Mouse (Mus musculus) hindbrain, embryonic 12.5 days (tissue): ENCODE results near the gene Gm20662. TPM values are rescaled to one million over a fixed set of nuclear protein-coding genes. Genes with fewer than 3 reads are reported as not detected.

ENCODE experiments used
- ATAC-seq: fragments of 200-750 bp; cut with Nextera tagmentation; 2 replicates; pipeline ENCODE4 v1.8.0; 2017; ENCODE audit warnings: moderate TSS enrichment; ENCODE audit not compliant: low FRiP score
- H3K27ac ChIP-seq: fragments of 300-500 bp; sonication (generic); 2 replicates; pipeline ENCODE4 v1.5.1; 2016; ENCODE audit warnings: mild to moderate bottlenecking
- H3K27me3 ChIP-seq: fragments of 300-500 bp; sonication (generic); 2 replicates; pipeline ENCODE4 v1.6.1; 2016; ENCODE audit warnings: mild to moderate bottlenecking
- H3K36me3 ChIP-seq: fragments of 300-500 bp; sonication (generic); 2 replicates; pipeline ENCODE4 v1.6.1; 2016; ENCODE audit warnings: mild to moderate bottlenecking
- H3K4me1 ChIP-seq: fragments of 300-500 bp; sonication (generic); 2 replicates; pipeline ENCODE4 v1.6.1; 2016
- H3K4me2 ChIP-seq: fragments of 300-500 bp; sonication (generic); replicated peaks from 2 replicates; pipeline ENCODE4 v1.6.1; 2016; ENCODE audit warnings: mild to moderate bottlenecking
- H3K4me3 ChIP-seq: fragments of 300-500 bp; sonication (generic); 2 replicates; pipeline ENCODE4 v1.5.1; 2016; ENCODE audit warnings: mild to moderate bottlenecking
- H3K9ac ChIP-seq: fragments of 300-500 bp; sonication (generic); 2 replicates; pipeline ENCODE4 v1.6.1; 2016; ENCODE audit warnings: mild to moderate bottlenecking, moderate library complexity
- H3K9me3 ChIP-seq: fragments of 300-500 bp; sonication (generic); replicated peaks from 2 replicates; pipeline ENCODE4 v1.6.1; 2016; ENCODE audit warnings: mild to moderate bottlenecking
- WGBS: fragments of 180-500 bp; shearing (Covaris S2); methylation state at CpG from one replicate; pipeline ENCODE4 v1.1.7; 2016; 5-methylcytosine and 5-hydroxymethylcytosine counted together
- polyA plus RNA-seq: library from polyadenylated mRNA; unstranded; fragments of >200 nt; fragmentation: Nextera tagmentation; extraction: Ambion mirVana; gene quantifications from 2 replicates; pipeline ENCODE4 v1.2.1, GENCODE M21; 2016

Gene Gm20662
- 0.13 TPM in 1 of 2 replicates, not detected in the other for polyA plus RNA-seq

DNA sequence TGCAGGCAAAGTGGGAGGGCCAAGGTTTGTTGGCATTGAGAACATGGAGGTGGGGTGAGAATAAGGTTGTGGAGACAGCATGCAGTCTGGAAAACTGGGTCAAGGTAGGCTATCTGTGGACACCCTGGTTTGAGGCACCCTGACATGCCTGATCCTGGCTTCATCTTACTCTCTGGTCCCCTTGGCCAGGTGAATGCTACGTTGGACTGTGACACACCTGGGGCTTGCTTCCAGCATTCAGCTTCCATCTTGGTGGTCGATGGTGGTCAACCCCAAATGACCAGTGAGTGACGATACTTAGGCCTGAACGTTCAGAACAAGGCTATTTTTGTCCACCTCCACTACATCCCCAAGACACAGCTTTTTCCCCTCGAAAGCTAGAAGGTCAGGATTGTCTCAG, at the start of gene Gm20662:
Gene Gm20662 (plus strand): TSS at position 301 of the 400 bp plus-strand sequence.
- Histone ChIP-seq H3K4me1 (no peaks in the 10 kb centered on the region), H3K9me3 (no peaks in the 10 kb centered on the region), H3K9ac (no peak within 1 kb of the TSS), H3K27me3 (no peaks in the 10 kb centered on the region), H3K27ac (no peak within 1 kb of the TSS), H3K4me2 (no peak within 1 kb of the TSS), H3K36me3 (no peaks in the 10 kb centered on the region), H3K4me3 (no peak within 1 kb of the TSS)
- ATAC-seq = no peak
- 95% methylated on average over 5 of the region's 5 CpGs for WGBS

DNA sequence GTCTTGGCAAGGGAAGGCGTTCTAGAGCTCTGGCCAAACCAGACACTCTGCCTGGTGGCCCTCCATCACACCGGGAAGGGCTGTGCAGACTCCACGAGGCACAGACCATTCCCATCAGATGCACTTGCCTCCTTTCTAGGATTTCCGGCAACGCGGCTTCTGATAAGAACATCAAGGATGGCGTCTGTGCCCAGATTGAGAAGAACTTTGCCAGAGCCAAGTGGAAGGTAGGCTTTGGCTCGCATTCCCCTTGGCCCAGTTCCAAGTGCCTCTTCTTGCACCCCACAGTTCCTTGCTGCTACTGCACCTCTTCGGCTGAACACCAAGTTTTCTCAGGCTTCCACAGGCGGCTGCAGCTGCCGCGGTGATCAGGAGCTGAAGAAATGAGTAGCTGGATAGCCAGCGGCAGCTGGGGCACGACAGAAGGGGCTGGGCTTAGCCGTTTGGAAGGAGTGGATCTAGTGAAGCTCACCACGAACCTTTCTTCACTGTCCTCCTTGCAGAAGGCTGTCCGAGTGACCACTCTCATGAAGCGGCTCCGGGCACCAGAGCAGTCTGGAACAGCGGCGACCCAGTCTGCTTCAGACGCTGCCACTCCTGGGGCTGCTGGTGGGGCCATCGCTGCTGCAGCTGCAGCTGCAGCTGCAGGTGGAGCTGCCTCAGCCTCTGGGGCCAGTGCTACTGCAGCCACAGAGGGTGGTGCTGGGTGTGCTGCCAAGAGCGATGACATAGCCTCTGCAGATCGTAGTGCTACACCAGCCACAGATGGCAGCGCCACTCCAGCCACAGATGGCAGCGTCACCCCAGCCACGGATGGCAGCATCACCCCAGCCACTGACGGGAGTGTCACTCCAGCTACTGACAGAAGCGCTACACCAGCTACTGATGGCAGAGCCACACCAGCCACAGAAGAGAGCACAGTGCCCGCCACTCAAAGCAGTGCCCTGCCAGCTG, 48.6 kb upstream of the Gm20662 start:
- WGBS = 93% methylated on average over 31 of the region's 31 CpGs
- H3K4me3 ChIP-seq = no peak overlapping the region
- no peaks in the 10 kb centered on the region for H3K9me3 ChIP-seq
- H3K36me3 ChIP-seq = no peaks in the 10 kb centered on the region
- H3K4me1 ChIP-seq = peaks cover 15% of the 10 kb centered on the region
- no peak overlapping the region for H3K9ac ChIP-seq
- H3K27ac ChIP-seq = no peak overlapping the region
- H3K27me3 ChIP-seq = no peaks in the 10 kb centered on the region
- no peak overlapping the region for H3K4me2 ChIP-seq
- ATAC-seq = no peak

DNA sequence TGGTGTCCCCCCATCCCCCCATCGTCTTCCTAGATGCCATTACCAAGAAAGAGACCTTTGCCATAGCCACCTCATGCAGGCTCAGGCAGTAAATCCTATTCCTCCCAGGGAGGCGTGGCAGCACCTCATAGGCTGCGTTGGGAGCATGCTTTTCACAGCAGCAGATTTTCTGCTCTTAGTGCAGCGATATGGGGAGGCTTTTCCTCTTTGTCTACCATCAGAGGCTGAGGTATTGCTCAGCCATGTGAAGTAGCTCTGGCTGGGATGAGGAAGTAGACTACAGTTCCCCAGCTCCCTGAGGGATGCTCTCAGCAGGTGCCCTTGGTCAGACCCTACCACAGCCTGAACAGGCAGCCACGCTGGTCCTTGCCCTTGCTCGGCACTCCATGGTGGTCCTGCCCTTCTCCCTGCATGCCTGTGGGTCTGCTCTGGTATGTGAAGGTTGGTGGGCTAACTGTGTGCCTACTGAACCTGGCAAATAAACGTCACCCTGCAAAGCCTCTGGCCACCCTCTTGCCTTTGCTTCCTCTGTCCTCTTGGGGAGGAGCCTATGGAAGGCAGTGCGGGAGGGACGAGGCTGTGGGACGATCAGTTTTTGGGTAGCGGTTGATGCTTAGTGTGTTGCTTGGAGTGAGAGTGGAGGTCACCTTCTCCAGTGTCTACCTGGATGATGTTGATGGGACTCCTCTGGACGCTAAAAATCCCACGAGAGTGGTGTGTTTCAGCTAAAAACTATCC, 46.8 kb upstream of the Gm20662 start:
- 81% methylated on average over 13 of the region's 13 CpGs for WGBS
- Histone ChIP-seq H3K9me3 (no peaks in the 10 kb centered on the region), H3K36me3 (no peaks in the 10 kb centered on the region), H3K9ac (no peak overlapping the region), H3K27ac (no peak overlapping the region), H3K4me1 (peaks cover 15% of the 10 kb centered on the region), H3K4me2 (no peak overlapping the region), H3K27me3 (no peaks in the 10 kb centered on the region), H3K4me3 (no peak overlapping the region)
- no peak for ATAC-seq

DNA sequence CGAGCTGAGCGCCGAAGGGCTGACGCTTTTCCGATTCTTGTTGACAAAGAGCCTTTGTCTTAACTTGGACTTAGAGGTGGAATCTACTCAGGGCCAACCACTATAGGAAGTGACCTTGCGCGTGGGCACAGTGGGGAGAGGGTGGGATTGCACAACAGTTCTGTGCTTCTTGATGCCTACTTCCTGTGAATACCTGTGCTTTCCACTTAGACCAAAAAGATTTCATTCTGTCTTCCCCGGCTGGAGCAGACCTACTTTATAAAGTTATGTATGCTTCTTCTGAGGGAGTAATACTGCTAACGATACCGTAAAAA, 46.3 kb upstream of the Gm20662 start, which contains the start of gene Traip:
Gene Traip (plus strand): TSS at position 215 of the 314 bp plus-strand sequence.
- 90% methylated on average over 10 of the region's 10 CpGs for WGBS
- peak within 1 kb of the TSS; percentile 85; the same call in 1 of the 2 replicates for H3K27ac ChIP-seq

DNA sequence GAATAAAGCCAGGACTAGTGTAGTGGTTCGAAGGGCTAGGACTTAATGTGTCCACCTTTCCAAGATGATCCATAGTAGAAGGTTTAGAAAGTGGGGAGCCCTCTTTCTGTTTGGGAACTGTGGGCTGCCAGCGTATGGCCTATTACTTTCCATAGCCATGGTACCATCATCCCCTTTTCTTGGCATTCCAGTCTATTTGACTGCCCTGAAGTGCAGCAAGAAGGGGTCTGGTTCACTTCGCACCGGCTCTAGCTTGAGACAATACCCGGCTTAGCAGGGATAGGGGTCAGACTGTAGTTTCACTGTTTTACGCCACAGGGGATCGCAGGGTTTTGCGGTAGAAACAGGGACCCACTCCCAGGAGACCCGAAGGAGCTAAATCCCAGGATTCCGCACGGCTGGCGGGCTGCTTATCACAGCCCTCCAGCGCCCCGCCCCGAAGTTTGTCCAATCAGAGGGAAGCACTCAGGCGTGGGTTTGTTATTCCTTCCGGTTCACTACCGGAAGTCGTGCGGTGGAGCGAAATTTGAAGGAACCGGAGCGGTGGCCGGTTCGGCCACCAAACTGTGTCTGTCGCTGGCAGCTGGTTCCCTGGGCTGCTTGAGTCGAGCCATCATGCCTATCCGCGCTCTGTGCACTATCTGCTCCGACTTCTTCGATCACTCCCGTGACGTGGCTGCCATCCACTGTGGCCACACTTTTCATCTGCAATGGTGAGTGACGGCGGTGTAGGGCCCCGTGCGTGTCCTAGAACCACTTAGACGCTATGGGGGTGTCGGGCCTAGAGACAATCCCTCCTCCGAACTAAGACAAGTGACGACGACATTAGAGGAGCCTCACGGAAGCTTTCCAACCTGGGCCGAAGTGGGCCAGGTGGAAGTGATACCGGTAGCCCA, 45.4 kb upstream of the Gm20662 start:
- peak overlapping the region; percentile 85; the same call in 1 of the 2 replicates for H3K27ac ChIP-seq
- H3K27me3 ChIP-seq = no peaks in the 10 kb centered on the region
- H3K4me3 ChIP-seq = peak overlapping the region; percentile 67
- H3K4me1 ChIP-seq = peaks cover 15% of the 10 kb centered on the region
- H3K36me3 ChIP-seq = no peaks in the 10 kb centered on the region
- ATAC-seq = peak; percentile 92
- WGBS = 9% methylated on average over 45 of the region's 45 CpGs
- peak overlapping the region; percentile 82 for H3K4me2 ChIP-seq
- peak overlapping the region; percentile 72 for H3K9ac ChIP-seq
- H3K9me3 ChIP-seq = no peaks in the 10 kb centered on the region

More for the DNA sequence above, 46.3 kb upstream of the Gm20662 start, which contains the start of gene Traip:
- peak within 1 kb of the TSS; percentile 67 for H3K4me3 ChIP-seq
- H3K9me3 ChIP-seq = no peaks in the 10 kb centered on the region
- no peaks in the 10 kb centered on the region for H3K36me3 ChIP-seq
- peaks cover 15% of the 10 kb centered on the region for H3K4me1 ChIP-seq
- ATAC-seq = no peak
- peak within 1 kb of the TSS; percentile 72 for H3K9ac ChIP-seq
- no peaks in the 10 kb centered on the region for H3K27me3 ChIP-seq
- peak within 1 kb of the TSS; percentile 82 for H3K4me2 ChIP-seq

DNA sequence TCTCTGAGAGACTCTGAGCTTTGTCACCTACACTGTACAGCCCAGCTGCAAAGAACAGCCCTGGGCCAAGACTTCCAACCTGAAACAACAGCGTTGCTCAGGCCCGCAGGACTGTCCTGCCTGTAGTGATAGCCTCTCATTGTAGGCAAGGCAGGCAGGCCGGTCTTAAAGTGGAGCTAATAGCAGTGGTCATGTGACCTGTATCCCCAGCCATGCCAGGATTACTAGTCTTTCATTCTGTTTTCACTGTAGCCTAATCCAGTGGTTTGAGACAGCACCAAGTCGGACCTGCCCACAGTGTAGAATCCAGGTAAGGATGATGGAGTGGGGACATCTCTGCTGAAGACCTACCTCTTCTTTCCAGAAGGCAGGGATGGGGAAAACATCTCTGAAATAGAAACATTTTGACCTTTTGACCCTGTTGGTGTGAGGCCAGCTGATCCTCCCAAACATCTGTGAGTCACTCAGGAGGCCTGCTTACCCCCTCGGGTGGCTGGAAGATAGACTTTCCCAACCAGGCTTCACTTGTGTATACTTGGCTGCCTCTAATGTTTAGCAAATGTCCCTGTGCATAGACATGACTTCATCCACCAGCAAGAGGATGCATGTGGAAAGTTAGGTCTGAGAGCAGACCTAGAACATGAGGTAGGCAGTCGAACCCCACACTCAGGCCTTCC, 40.4 kb upstream of the Gm20662 start:
- Histone ChIP-seq H3K9ac (no peak overlapping the region), H3K27me3 (no peaks in the 10 kb centered on the region), H3K36me3 (peaks cover 14% of the 10 kb centered on the region; the same call in 1 of the 2 replicates), H3K27ac (no peak overlapping the region), H3K4me1 (peaks cover 11% of the 10 kb centered on the region), H3K9me3 (no peaks in the 10 kb centered on the region), H3K4me3 (no peak overlapping the region), H3K4me2 (no peak overlapping the region)
- ATAC-seq = no peak
- 88% methylated on average over 6 of the region's 6 CpGs for WGBS

DNA sequence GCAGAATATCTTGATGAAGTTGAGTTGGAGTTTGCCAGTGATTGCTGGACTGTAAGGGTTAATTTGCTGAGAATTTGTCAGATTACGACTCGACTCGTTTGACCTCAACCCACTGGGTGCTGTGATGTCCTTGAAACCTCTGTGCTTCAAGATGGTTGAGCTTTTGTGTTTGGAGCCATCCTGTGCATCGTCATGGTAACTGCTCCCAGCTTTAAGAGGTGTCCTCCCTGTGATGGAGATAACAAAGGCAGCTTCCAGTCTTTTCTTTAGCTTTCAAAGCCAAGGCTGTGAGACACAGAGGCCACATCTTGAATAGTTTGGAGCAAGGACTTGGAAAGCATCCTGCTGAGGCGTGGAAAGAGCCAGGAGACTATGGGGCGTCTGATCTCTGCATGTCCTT, 39.0 kb upstream of the Gm20662 start:
- H3K36me3 ChIP-seq = peaks cover 18% of the 10 kb centered on the region; the same call in 1 of the 2 replicates
- H3K4me3 ChIP-seq = no peak overlapping the region
- H3K9ac ChIP-seq = 0 out of 2 replicates have a peak overlapping the region, but pooled peaks have one; percentile 15
- H3K27me3 ChIP-seq = no peaks in the 10 kb centered on the region
- no peak for ATAC-seq
- no peak overlapping the region for H3K27ac ChIP-seq
- WGBS = 37% methylated on average over 6 of the region's 6 CpGs
- H3K9me3 ChIP-seq = no peaks in the 10 kb centered on the region
- H3K4me2 ChIP-seq = no peak overlapping the region
- H3K4me1 ChIP-seq = peaks cover 12% of the 10 kb centered on the region

DNA sequence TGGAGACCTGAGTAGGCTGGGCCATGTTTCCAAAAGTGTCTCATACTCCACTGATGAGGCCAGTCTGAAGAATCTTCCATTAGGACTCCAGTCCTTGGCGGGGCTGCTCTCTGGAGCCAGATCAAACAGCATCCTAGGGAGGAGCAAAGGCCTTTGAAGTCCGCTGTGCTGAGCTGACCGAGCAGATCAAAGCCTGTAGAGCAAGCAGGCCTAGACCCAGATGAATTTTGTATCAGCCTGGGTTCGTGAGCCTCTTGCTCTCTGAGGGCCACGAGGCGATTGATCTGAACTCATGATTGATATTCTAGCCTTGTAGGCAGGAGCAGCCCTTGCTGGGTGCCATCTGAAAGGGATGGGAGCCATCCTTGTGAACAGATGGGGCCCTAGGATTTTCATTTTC, 36.3 kb upstream of the Gm20662 start:
- H3K36me3 ChIP-seq = peaks cover 34% of the 10 kb centered on the region; the same call in 1 of the 2 replicates
- no peaks in the 10 kb centered on the region for H3K27me3 ChIP-seq
- no peak overlapping the region for H3K9ac ChIP-seq
- H3K4me3 ChIP-seq = no peak overlapping the region
- WGBS = 68% methylated on average over 6 of the region's 6 CpGs
- H3K9me3 ChIP-seq = no peaks in the 10 kb centered on the region
- H3K27ac ChIP-seq = no peak overlapping the region
- H3K4me1 ChIP-seq = peaks cover 12% of the 10 kb centered on the region
- ATAC-seq = no peak
- H3K4me2 ChIP-seq = no peak overlapping the region

DNA sequence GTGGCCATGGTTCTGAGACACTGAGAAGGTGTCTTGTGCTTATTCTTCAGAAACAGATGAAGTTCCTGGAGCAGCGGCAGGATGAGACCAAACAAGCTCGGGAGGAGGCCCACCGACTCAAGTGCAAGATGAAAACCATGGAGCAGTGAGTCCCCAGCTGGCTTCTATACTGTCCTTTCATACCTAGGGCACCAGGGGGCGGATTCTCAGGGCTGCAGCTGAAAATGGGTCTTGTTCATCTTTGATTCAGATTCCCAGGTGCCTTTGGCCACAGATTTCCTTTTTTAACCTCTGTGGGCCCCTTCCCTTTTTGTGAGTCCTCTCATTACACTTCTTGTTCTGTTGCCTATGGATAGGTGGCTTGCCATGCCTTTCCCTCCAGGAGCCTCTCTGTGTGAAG, 35.2 kb upstream of the Gm20662 start:
- 74% methylated on average over 4 of the region's 4 CpGs for WGBS
- no peak overlapping the region for H3K27ac ChIP-seq
- H3K9me3 ChIP-seq = no peaks in the 10 kb centered on the region
- H3K36me3 ChIP-seq = peaks cover 34% of the 10 kb centered on the region; the same call in 1 of the 2 replicates
- H3K4me2 ChIP-seq = no peak overlapping the region
- no peaks in the 10 kb centered on the region for H3K27me3 ChIP-seq
- no peak overlapping the region for H3K4me3 ChIP-seq
- no peak for ATAC-seq
- 0 out of 2 replicates have a peak overlapping the region, but pooled peaks have one; percentile 25 for H3K9ac ChIP-seq
- H3K4me1 ChIP-seq = peaks cover 12% of the 10 kb centered on the region

DNA sequence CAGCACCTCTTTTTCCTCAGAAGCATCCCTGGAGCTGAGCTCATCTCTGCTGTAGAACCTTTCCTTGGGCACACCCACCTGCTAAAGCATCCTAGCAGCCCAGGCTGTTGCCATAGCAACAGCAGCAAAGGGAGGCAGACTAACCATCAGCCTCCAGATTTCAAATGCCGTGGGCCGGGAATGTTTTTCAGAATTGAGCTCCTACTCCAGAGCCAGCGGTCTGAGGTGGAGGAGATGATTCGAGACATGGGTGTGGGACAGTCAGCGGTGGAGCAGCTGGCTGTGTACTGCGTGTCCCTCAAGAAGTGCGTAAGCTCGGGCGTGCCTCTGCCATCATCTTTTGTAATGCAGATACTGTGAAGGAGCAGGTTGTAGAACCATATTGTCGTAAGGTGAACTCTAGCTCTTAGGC, 34.8 kb upstream of the Gm20662 start:
- Histone ChIP-seq H3K4me3 (no peak overlapping the region), H3K36me3 (peaks cover 34% of the 10 kb centered on the region; the same call in 1 of the 2 replicates), H3K4me1 (peaks cover 12% of the 10 kb centered on the region), H3K4me2 (no peak overlapping the region), H3K27ac (peak overlapping the region; percentile 8; the same call in 1 of the 2 replicates), H3K27me3 (no peaks in the 10 kb centered on the region), H3K9me3 (no peaks in the 10 kb centered on the region), H3K9ac (0 out of 2 replicates have a peak overlapping the region, but pooled peaks have one; percentile 25)
- WGBS = 78% methylated on average over 10 of the region's 10 CpGs
- ATAC-seq = no peak; the same call in 1 of the 2 replicates

DNA sequence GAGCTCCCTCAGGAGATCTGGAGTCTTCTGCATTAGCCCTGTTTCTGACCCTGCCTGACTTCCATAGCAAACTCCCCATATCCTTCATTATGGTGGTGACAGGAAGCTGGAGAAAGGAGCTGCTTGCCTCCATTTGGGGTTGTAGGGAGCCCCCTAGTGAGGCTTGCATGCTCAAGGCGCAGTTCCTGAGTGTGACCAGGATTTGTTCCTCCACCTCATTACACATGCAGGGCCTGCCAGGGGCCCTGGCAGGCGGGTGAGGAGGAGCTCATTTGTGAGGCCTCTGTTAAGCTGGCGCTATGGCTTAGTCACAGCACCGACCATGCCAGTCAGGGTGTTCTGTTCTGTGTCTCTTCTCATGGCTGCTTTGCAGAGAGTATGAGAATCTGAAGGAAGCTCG, 34.3 kb upstream of the Gm20662 start:
- Histone ChIP-seq H3K9me3 (no peaks in the 10 kb centered on the region), H3K4me1 (peaks cover 12% of the 10 kb centered on the region), H3K4me3 (no peak overlapping the region), H3K36me3 (peaks cover 34% of the 10 kb centered on the region; the same call in 1 of the 2 replicates), H3K27me3 (no peaks in the 10 kb centered on the region), H3K9ac (no peak overlapping the region), H3K27ac (peak overlapping the region; percentile 8; the same call in 1 of the 2 replicates), H3K4me2 (no peak overlapping the region)
- ATAC-seq = no peak
- WGBS = 54% methylated on average over 5 of the region's 5 CpGs
